Mouse (Mus musculus) liver, embryonic 13.5 days (tissue): Measurements from ENCODE around the gene Abcg3. TPM values are rescaled to one million over a fixed set of nuclear protein-coding genes. Genes with fewer than 3 reads are reported as not detected.

Experiments
- ATAC-seq: fragments of 200-750 bp; cut with Nextera tagmentation; 2 replicates; pipeline ENCODE4 v1.8.0; 2017; ENCODE audit warnings: low read depth, mild to moderate bottlenecking, moderate number of reproducible peaks, moderate library complexity
- DNase-seq: peaks from one replicate; pipeline ENCODE4 v3.0.0; 2022
- H3K27ac ChIP-seq: fragments of 300-500 bp; sonication (generic); 2 replicates; pipeline ENCODE4 v1.5.1; 2015; ENCODE audit warnings: moderate library complexity, mild to moderate bottlenecking, inconsistent platforms
- H3K27me3 ChIP-seq: fragments of 300-500 bp; sonication (generic); 2 replicates; pipeline ENCODE4 v1.6.1; 2015; ENCODE audit warnings: mild to moderate bottlenecking, inconsistent platforms
- H3K36me3 ChIP-seq: fragments of 300-500 bp; sonication (generic); 2 replicates; pipeline ENCODE4 v1.6.1; 2015; ENCODE audit warnings: mild to moderate bottlenecking, inconsistent platforms
- H3K4me1 ChIP-seq: fragments of 300-500 bp; sonication (generic); replicated peaks from 2 replicates; pipeline ENCODE4 v1.6.1; 2015; ENCODE audit warnings: inconsistent platforms
- H3K4me2 ChIP-seq: fragments of 300-500 bp; sonication (generic); 2 replicates; pipeline ENCODE4 v1.6.1; 2015; ENCODE audit warnings: inconsistent platforms, mild to moderate bottlenecking, moderate library complexity
- H3K4me3 ChIP-seq: fragments of 300-500 bp; sonication (generic); replicated peaks from 2 replicates; pipeline ENCODE4 v1.5.1; 2015; ENCODE audit warnings: mild to moderate bottlenecking, inconsistent platforms
- H3K9ac ChIP-seq: fragments of 300-500 bp; sonication (generic); 2 replicates; pipeline ENCODE4 v1.6.1; 2015; ENCODE audit warnings: mild to moderate bottlenecking, inconsistent platforms
- H3K9me3 ChIP-seq: fragments of 300-500 bp; sonication (generic); replicated peaks from 2 replicates; pipeline ENCODE4 v1.6.1; 2016; ENCODE audit warnings: inconsistent platforms
- WGBS: fragments of 180-500 bp; shearing (Covaris S2); methylation state at CpG from one replicate; pipeline ENCODE4 v1.1.7; 2015; ENCODE audit not compliant: insufficient replicate concordance; 5-methylcytosine and 5-hydroxymethylcytosine counted together
- polyA plus RNA-seq: library from polyadenylated mRNA; unstranded; fragments of >200 nt; fragmentation: Nextera tagmentation; extraction: Ambion mirVana; gene quantifications from 2 replicates; pipeline ENCODE4 v1.2.1, GENCODE M21; 2015

The Abcg3 gene
- 2.5 and 3.3 TPM in 2 replicates for polyA plus RNA-seq

DNA sequence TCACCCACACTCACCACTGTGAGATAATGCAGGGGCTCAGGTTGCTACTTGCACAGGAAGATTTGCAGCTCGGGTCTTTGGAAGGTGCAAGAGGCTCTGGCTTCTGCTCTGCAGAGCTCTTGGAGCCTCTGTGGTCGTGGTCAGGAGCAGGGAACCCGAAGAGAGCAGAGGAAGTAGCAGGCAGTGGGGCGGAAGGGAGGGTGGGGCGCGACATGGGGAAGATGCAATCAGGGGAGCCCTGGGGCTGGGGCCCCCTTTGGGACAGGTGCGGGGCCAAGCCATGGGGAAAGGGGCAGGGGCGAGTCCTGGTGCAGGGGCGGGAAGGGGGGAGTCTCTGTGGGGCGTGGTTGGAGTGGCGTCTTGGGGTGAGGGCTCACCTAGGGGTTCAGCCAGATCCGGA lies at the start of gene Abcg3:
Gene Abcg3, minus strand, starts transcription at position 184 of the 400 bp plus-strand sequence.
- H3K9me3 ChIP-seq = no peaks in the 10 kb centered on the region
- H3K36me3 ChIP-seq = no peaks in the 10 kb centered on the region
- H3K4me3 ChIP-seq = peak within 1 kb of the TSS; percentile 22; the same call in 1 of the 2 replicates
- H3K4me1 ChIP-seq = no peaks in the 10 kb centered on the region
- 12% methylated on average over 11 of the region's 12 CpGs for WGBS
- no peak within 1 kb of the TSS for H3K27ac ChIP-seq
- no peaks in the 10 kb centered on the region for H3K27me3 ChIP-seq
- H3K9ac ChIP-seq = no peak within 1 kb of the TSS
- H3K4me2 ChIP-seq = peak within 1 kb of the TSS; percentile 38; the same call in 1 of the 2 replicates
- ATAC-seq = peak; percentile 53
- no peak for DNase-seq

GRCm38 (mm10) chr5:105012551-105012950 lies 30.0 kb upstream of the Abcg3 start:
- H3K4me1 ChIP-seq = no peaks in the 10 kb centered on the region
- H3K27ac ChIP-seq = no peak overlapping the region
- H3K4me2 ChIP-seq = no peak overlapping the region
- ATAC-seq = no peak
- H3K27me3 ChIP-seq = no peaks in the 10 kb centered on the region
- no peak for DNase-seq
- no peaks in the 10 kb centered on the region for H3K36me3 ChIP-seq
- no peak overlapping the region for H3K9ac ChIP-seq
- 0 out of 2 replicates have a peak, but pooled peaks cover 3% of the 10 kb centered on the region for H3K9me3 ChIP-seq
- WGBS = 41% methylated on average over 1 of the region's 1 CpGs
- no peak overlapping the region for H3K4me3 ChIP-seq

GRCm38 (mm10) chr5:105011570-105011969 lies 29.1 kb upstream of the Abcg3 start:
- WGBS = 37% methylated on average over 4 of the region's 4 CpGs

DNA sequence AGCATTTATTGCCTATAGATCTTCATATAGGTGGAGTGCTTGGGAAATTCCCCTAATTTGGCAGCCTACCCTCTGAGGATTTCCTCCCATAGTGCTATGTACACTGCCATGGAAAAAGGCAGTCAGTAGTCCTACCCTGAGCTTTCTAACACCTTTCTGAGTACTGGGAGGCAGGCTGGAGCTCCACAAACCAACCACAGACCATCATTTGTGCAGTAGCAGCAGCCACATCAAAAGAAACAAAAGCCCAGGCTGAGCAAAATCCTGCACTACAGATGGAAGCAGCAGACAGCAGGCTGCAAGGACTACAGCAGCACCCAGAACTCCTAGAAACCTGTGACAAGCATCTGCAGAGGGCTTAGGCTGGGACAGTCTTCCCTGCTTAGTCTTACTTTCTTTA lies 27.9 kb upstream of the Abcg3 start:
- H3K9ac ChIP-seq = no peak overlapping the region
- H3K27ac ChIP-seq = no peak overlapping the region
- no peak overlapping the region for H3K4me3 ChIP-seq
- H3K27me3 ChIP-seq = no peaks in the 10 kb centered on the region
- H3K36me3 ChIP-seq = no peaks in the 10 kb centered on the region
- ATAC-seq = no peak
- no peaks in the 10 kb centered on the region for H3K4me1 ChIP-seq
- no peaks in the 10 kb centered on the region for H3K9me3 ChIP-seq
- no peak for DNase-seq
- no peak overlapping the region for H3K4me2 ChIP-seq

More at GRCm38 (mm10) chr5:105011570-105011969, 29.1 kb upstream of the Abcg3 start:
- Histone ChIP-seq H3K9me3 (no peaks in the 10 kb centered on the region), H3K9ac (no peak overlapping the region), H3K27ac (no peak overlapping the region), H3K4me1 (no peaks in the 10 kb centered on the region), H3K27me3 (no peaks in the 10 kb centered on the region), H3K4me3 (no peak overlapping the region), H3K4me2 (no peak overlapping the region), H3K36me3 (no peaks in the 10 kb centered on the region)
- DNase-seq (no peak), ATAC-seq (no peak)

DNA sequence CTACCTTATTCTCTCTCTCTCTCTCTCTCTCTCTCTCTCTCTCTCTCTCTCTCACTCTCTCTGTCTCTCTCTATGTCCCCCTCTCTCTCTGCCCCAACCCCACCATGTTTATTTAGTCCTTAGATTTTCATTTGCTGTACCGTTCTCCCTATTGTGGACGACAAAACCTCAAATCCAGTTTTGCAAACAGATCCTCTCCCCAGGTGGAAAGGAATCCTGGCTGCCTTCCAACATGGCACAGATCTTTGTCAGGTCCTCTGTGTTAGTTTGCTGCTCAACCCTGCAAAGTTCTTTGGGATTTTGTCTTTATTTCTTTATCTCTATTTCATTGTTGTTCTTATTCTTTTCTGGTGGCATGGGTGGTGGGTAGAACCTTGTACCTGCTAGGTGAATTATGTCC lies 6.9 kb upstream of the Abcg3 start:
- Histone ChIP-seq H3K36me3 (no peaks in the 10 kb centered on the region), H3K4me1 (no peaks in the 10 kb centered on the region), H3K9ac (no peak overlapping the region), H3K27me3 (no peaks in the 10 kb centered on the region), H3K4me3 (no peak overlapping the region), H3K9me3 (no peaks in the 10 kb centered on the region), H3K4me2 (no peak overlapping the region), H3K27ac (no peak overlapping the region)
- 76% methylated on average over 2 of the region's 2 CpGs for WGBS
- DNase-seq (no peak), ATAC-seq (no peak)

DNA sequence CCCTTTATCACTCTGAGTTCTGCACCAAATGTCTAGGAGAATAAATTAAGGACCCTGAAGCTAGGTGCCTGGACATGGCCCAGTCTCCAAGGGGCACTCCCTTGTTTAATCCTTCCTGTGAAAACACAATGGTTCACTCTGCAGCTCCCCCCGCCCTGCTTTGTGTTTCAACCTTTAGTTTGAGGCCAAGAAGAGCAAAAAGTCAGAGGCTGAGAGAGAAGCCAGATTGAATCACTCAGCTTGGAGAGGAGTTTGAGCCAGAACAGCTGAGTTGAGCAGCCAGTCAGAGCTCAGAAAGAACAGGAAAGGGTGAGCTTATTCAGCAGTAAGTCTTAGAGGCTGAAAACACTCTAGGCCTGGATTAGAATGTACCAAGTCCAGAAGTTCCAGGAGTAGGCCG lies 5.5 kb upstream of the Abcg3 start:
- WGBS = 55% methylated on average over 2 of the region's 2 CpGs
- Histone ChIP-seq H3K9ac (no peak overlapping the region), H3K27me3 (no peaks in the 10 kb centered on the region), H3K4me1 (no peaks in the 10 kb centered on the region), H3K9me3 (no peaks in the 10 kb centered on the region), H3K4me3 (no peak overlapping the region), H3K36me3 (no peaks in the 10 kb centered on the region), H3K27ac (no peak overlapping the region), H3K4me2 (no peak overlapping the region)
- DNase-seq = no peak
- no peak for ATAC-seq

DNA sequence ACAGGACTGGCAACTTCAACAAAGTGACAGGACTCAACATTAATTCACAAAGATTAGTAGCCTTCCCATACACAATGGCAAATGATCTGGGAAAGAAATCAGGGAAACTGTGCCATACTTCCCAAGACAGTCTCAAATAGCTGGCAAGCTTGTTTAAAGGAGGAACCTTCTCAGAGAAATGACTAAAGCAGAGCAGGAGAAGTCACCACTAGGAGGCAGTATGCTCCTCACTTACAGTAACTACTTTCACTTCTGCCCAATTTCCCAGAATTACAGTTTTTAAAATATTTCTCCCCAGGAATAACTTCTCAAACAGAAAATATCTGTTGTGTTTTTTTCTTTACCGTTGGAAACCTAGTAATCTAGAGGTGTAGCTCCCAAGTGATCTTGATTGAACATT lies 4.2 kb upstream of the Abcg3 start:
- Histone ChIP-seq H3K4me2 (no peak overlapping the region), H3K27me3 (no peaks in the 10 kb centered on the region), H3K9me3 (no peaks in the 10 kb centered on the region), H3K4me3 (no peak overlapping the region), H3K9ac (no peak overlapping the region), H3K27ac (no peak overlapping the region), H3K36me3 (no peaks in the 10 kb centered on the region), H3K4me1 (no peaks in the 10 kb centered on the region)
- WGBS = 34% methylated on average over 1 of the region's 1 CpGs
- ATAC-seq (no peak), DNase-seq (no peak)

DNA sequence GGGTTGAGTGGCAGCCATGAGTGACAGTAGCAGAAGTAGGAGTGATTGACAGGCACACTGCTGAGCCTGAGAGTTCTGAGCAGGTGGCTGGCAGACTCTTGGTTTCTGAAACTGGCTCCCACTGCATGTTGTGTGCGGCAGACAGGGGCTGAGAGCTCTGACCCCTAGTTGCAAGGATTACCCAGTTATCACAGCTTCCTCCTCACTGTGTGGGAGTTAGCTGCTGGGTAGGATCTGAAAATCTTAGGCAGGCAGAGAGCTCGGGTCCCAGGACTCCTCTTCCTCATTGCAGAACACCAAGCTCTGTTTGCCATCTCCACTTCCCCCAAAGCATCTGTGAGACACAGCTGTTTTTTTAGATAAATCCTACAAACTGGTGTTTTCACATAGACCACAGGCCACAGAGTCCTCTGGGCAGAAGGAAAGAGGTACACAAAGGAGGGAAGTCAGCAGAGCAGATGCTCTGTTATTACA lies 3.4 kb downstream of the Abcg3 start:
- DNase-seq = no peak
- Histone ChIP-seq H3K9ac (no peak overlapping the region), H3K36me3 (no peaks in the 10 kb centered on the region), H3K4me1 (no peaks in the 10 kb centered on the region), H3K27me3 (no peaks in the 10 kb centered on the region), H3K4me3 (no peak overlapping the region), H3K4me2 (no peak overlapping the region), H3K9me3 (no peaks in the 10 kb centered on the region), H3K27ac (no peak overlapping the region)
- no peak; the same call in 1 of the 2 replicates for ATAC-seq
- 10% methylated on average over 2 of the region's 2 CpGs for WGBS

DNA sequence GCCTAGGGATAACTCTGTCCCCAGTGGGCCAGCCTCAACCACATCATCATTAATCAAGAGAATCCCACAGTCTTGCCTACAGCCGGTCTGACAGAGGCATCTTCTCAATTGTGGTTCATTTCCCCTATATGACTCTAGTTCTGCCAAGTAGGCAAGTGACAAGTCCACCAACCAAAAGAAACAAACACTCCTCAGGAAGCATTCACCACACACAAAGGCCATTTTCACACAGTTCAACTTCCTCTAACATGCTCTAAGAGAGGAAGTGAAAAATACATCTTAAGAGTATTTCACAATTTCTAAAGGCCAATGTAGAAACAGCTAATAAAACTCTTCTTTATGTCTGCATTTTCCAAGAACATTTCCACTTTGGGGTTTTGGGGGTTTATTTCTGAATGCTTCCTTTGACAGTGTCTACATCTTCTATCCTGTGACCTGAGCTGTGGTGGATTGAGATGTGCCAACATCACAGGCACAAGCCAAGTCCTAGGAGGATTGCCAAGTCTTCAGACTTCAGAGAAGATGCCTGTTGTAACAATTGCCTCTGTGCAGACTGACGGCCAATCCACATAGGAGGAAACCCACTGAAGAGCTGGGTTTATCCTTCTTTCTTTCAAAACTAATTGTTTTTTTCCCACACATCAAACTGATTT lies 24.3 kb downstream of the Abcg3 start:
- H3K4me3 ChIP-seq = no peak overlapping the region
- H3K27ac ChIP-seq = no peak overlapping the region
- no peak for DNase-seq
- ATAC-seq = peak; percentile 45; the same call in 1 of the 2 replicates
- no peaks in the 10 kb centered on the region for H3K27me3 ChIP-seq
- no peak overlapping the region for H3K4me2 ChIP-seq
- H3K9me3 ChIP-seq = no peaks in the 10 kb centered on the region
- no peaks in the 10 kb centered on the region for H3K4me1 ChIP-seq
- no peak overlapping the region for H3K9ac ChIP-seq
- H3K36me3 ChIP-seq = no peaks in the 10 kb centered on the region
- 33% methylated on average over 2 of the region's 2 CpGs for WGBS

DNA sequence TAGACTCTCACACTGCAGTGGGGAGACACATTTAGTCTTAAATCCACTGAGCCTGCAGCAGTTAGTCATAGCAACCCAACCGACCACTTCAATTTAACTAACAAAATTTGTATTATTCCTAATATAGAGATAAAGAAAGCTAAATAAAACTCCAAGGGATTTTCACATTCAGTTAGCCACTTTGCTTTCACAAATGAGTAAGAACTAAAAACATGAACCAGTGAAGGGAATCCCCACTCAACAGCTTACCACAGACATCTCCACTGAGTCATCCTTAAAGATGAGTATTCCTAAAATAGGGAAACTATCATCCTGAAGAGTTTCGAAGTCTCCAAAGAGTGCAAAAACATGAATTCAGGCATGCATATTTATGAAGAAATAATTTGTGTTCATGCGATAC lies 27.3 kb downstream of the Abcg3 start:
- no peak for ATAC-seq
- DNase-seq = no peak
- H3K9me3 ChIP-seq = no peaks in the 10 kb centered on the region
- no peak overlapping the region for H3K4me2 ChIP-seq
- 63% methylated on average over 3 of the region's 3 CpGs for WGBS
- H3K27me3 ChIP-seq = no peaks in the 10 kb centered on the region
- H3K4me1 ChIP-seq = no peaks in the 10 kb centered on the region
- no peaks in the 10 kb centered on the region for H3K36me3 ChIP-seq
- no peak overlapping the region for H3K9ac ChIP-seq
- no peak overlapping the region for H3K4me3 ChIP-seq
- no peak overlapping the region for H3K27ac ChIP-seq

DNA sequence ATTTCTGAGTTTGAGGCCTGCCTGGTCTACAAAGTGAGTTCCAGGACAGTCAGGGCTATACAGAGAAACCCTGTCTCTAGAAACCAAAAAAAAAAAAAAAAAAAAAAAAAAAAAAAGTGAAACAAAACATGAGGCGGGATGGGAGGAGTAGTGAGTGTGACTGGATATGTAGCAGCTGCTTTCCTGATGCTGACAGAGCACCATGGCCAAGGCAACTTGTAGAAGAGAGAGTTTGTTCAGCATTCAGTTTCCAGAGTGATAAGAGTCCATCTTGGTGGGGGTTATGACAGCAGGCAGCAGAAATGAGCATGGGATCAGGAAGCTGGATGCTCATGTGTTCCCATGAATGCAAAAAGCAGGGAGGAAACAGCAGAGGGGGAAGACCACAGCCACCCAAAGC lies 35.6 kb downstream of the Abcg3 start:
- DNase-seq = no peak
- ATAC-seq = no peak
- no peak overlapping the region for H3K4me2 ChIP-seq
- H3K9ac ChIP-seq = no peak overlapping the region
- no peaks in the 10 kb centered on the region for H3K36me3 ChIP-seq
- H3K27me3 ChIP-seq = no peaks in the 10 kb centered on the region
- no peaks in the 10 kb centered on the region for H3K9me3 ChIP-seq
- 60% methylated on average over 1 of the region's 1 CpGs for WGBS
- no peak overlapping the region for H3K27ac ChIP-seq
- H3K4me1 ChIP-seq = no peaks in the 10 kb centered on the region
- no peak overlapping the region for H3K4me3 ChIP-seq

GRCm38 (mm10) chr5:104934148-104934547 lies 48.4 kb downstream of the Abcg3 start:
- DNase-seq = no peak
- H3K36me3 ChIP-seq = no peaks in the 10 kb centered on the region

More at GRCm38 (mm10) chr5:104934148-104934547, 48.4 kb downstream of the Abcg3 start:
- H3K4me1 ChIP-seq = no peaks in the 10 kb centered on the region
- 62% methylated on average over 7 of the region's 7 CpGs for WGBS
- peaks cover 7% of the 10 kb centered on the region; the same call in 1 of the 2 replicates for H3K9me3 ChIP-seq
- no peak overlapping the region for H3K27ac ChIP-seq
- no peak overlapping the region for H3K4me2 ChIP-seq
- no peak for ATAC-seq
- no peak overlapping the region for H3K4me3 ChIP-seq
- H3K9ac ChIP-seq = no peak overlapping the region
- H3K27me3 ChIP-seq = no peaks in the 10 kb centered on the region
